Mouse (Mus musculus) MEL (cell line): ENCODE results near the gene Zbtb20. TPM values are rescaled to one million over a fixed set of nuclear protein-coding genes. Genes with fewer than 3 reads are reported as not detected.

Experiments used
- DNase-seq: peaks from one replicate; pipeline ENCODE4 v3.0.0; 2011; ENCODE audit warnings: low read depth, low spot score
- H3K27ac ChIP-seq: 2 replicates; pipeline ENCODE4 v1.5.1; 2012; ENCODE audit warnings: low read depth, mild to moderate bottlenecking, control low read depth, low read length, moderate library complexity; ENCODE audit not compliant: control insufficient read depth
- H3K27me3 ChIP-seq, 2 experiments: fragments of 150-350 bp in 1 of 2; sonication (generic) in 1 of 2; 2 replicates each; pipeline ENCODE4 v1.6.1; 2012; ENCODE audit warnings: low read length in 2 of 2, mild to moderate bottlenecking in 2 of 2, improper control_type of control experiment in 1 of 2, moderate library complexity in 1 of 2; ENCODE audit not compliant: insufficient read depth in 2 of 2, control insufficient read depth in 1 of 2
- H3K36me3 ChIP-seq, 2 experiments: 2 replicates each; pipeline ENCODE4 v1.6.1; 2012 to 2014; ENCODE audit warnings: low read length in 2 of 2, improper control_type of control experiment in 1 of 2, inconsistent platforms in 1 of 2, mild to moderate bottlenecking in 1 of 2; ENCODE audit not compliant: insufficient read depth in 2 of 2, control insufficient read depth in 1 of 2
- H3K4me1 ChIP-seq, 2 experiments: fragments of 150-350 bp in 1 of 2; sonication (generic) in 1 of 2; 2 replicates each; pipeline ENCODE4 v1.6.1; 2012; ENCODE audit warnings: low read length in 2 of 2, improper control_type of control experiment in 1 of 2, mild to moderate bottlenecking in 1 of 2; ENCODE audit not compliant: insufficient read depth in 2 of 2, control insufficient read depth in 1 of 2
- H3K4me3 ChIP-seq, 2 experiments: fragments of 150-350 bp in 1 of 2; sonication (generic) in 1 of 2; 2 replicates each; pipeline ENCODE4 v1.5.1; 2012; ENCODE audit warnings: low read depth in 2 of 2, low read length in 2 of 2, mild to moderate bottlenecking in 2 of 2, moderate library complexity in 2 of 2, control low read depth in 1 of 2, improper control_type of control experiment in 1 of 2; ENCODE audit not compliant: control insufficient read depth in 1 of 2, insufficient read depth in 1 of 2
- H3K79me2 ChIP-seq: 2 replicates; pipeline ENCODE4 v1.6.1; 2012; ENCODE audit warnings: mild to moderate bottlenecking, low read length, moderate library complexity; ENCODE audit not compliant: control insufficient read depth, poor library complexity, insufficient read depth
- H3K9ac ChIP-seq: 2 replicates; pipeline ENCODE4 v1.6.1; 2012; ENCODE audit warnings: low read depth, mild to moderate bottlenecking, control low read depth, low read length, moderate library complexity; ENCODE audit not compliant: control insufficient read depth, poor library complexity, severe bottlenecking
- H3K9me3 ChIP-seq: fragments of 150-350 bp; sonication (generic); replicated peaks from 2 replicates; pipeline ENCODE4 v1.6.1; 2012; ENCODE audit warnings: mild to moderate bottlenecking, low read length, improper control_type of control experiment, moderate library complexity; ENCODE audit not compliant: insufficient read depth
- BHLHE40 ChIP-seq: IDR thresholded peaks from 2 replicates; pipeline ENCODE4 v1.6.1; 2012; ENCODE audit warnings: low read depth, mild to moderate bottlenecking, inconsistent platforms, low read length, improper control_type of control experiment, borderline replicate concordance
- CHD1 ChIP-seq: IDR thresholded peaks from 2 replicates; pipeline ENCODE4 v1.6.1; 2012; ENCODE audit warnings: low read depth, mild to moderate bottlenecking, inconsistent platforms, low read length, improper control_type of control experiment
- ELF1 ChIP-seq: IDR thresholded peaks from 2 replicates; pipeline ENCODE4 v1.6.1; 2014; ENCODE audit warnings: low read depth, mild to moderate bottlenecking, inconsistent platforms, low read length, improper control_type of control experiment, moderate library complexity
- EP300 ChIP-seq, 2 experiments: IDR thresholded peaks; 2 replicates each; pipeline ENCODE4 v1.6.1; 2011; ENCODE audit warnings: improper control_type of control experiment in 2 of 2, low read length in 2 of 2, low read depth in 1 of 2, mild to moderate bottlenecking in 1 of 2
- ETS1 ChIP-seq: IDR thresholded peaks from 2 replicates; pipeline ENCODE4 v1.6.1; 2012; ENCODE audit warnings: low read depth, mild to moderate bottlenecking, inconsistent platforms, low read length, improper control_type of control experiment, moderate library complexity
- GATA1 ChIP-seq: IDR thresholded peaks from 2 replicates; pipeline ENCODE4 v1.6.1; 2011; ENCODE audit warnings: low read depth, low read length, improper control_type of control experiment
- KAT2A ChIP-seq: conservative IDR thresholded peaks from 2 replicates; pipeline ENCODE4 v1.6.1; 2012; ENCODE audit warnings: low read depth, low read length, improper control_type of control experiment, inconsistent platforms
- MAX ChIP-seq: IDR thresholded peaks from 2 replicates; pipeline ENCODE4 v1.6.1; 2011; ENCODE audit warnings: low read length, improper control_type of control experiment
- MEF2A ChIP-seq: IDR thresholded peaks from 2 replicates; pipeline ENCODE4 v1.6.1; 2014; ENCODE audit warnings: low read depth, mild to moderate bottlenecking, inconsistent platforms, low read length, improper control_type of control experiment; ENCODE audit not compliant: poor library complexity, insufficient replicate concordance, severe bottlenecking; ENCODE audit errors: extremely low read depth
- MYC ChIP-seq: IDR thresholded peaks from 2 replicates; pipeline ENCODE4 v1.6.1; 2011; ENCODE audit warnings: low read depth, mild to moderate bottlenecking, low read length, improper control_type of control experiment, moderate library complexity
- NRF1 ChIP-seq: IDR thresholded peaks from 2 replicates; pipeline ENCODE4 v1.6.1; 2014; ENCODE audit warnings: low read depth, mild to moderate bottlenecking, inconsistent platforms, low read length, improper control_type of control experiment, moderate library complexity; ENCODE audit not compliant: poor library complexity, insufficient read depth, severe bottlenecking
- POLR2AphosphoS2 ChIP-seq: IDR thresholded peaks from 2 replicates; pipeline ENCODE4 v1.6.1; 2011; ENCODE audit warnings: low read length, improper control_type of control experiment
- POLR2AphosphoS5 ChIP-seq: IDR thresholded peaks from 2 replicates; pipeline ENCODE4 v1.6.1; 2012; ENCODE audit warnings: low read depth, borderline replicate concordance, mild to moderate bottlenecking, inconsistent platforms, low read length, moderate library complexity, mixed read lengths
- RCOR1 ChIP-seq: IDR thresholded peaks from 2 replicates; pipeline ENCODE4 v1.6.1; 2012; ENCODE audit warnings: low read depth, mild to moderate bottlenecking, inconsistent platforms, low read length, improper control_type of control experiment
- SIN3A ChIP-seq: IDR thresholded peaks from 2 replicates; pipeline ENCODE4 v1.6.1; 2012; ENCODE audit warnings: low read length, improper control_type of control experiment, inconsistent platforms
- SMC3 ChIP-seq: IDR thresholded peaks from 2 replicates; pipeline ENCODE4 v1.6.1; 2011; ENCODE audit warnings: low read depth, low read length, improper control_type of control experiment
- TCF12 ChIP-seq: IDR thresholded peaks from 2 replicates; pipeline ENCODE4 v1.6.1; 2014; ENCODE audit warnings: low read depth, mild to moderate bottlenecking, inconsistent platforms, low read length, improper control_type of control experiment, moderate library complexity
- UBTF ChIP-seq: IDR thresholded peaks from 2 replicates; pipeline ENCODE4 v1.6.1; 2012; ENCODE audit warnings: low read depth, mild to moderate bottlenecking, inconsistent platforms, low read length, improper control_type of control experiment, moderate library complexity, borderline replicate concordance; ENCODE audit not compliant: insufficient read depth
- USF1 ChIP-seq: IDR thresholded peaks from 2 replicates; pipeline ENCODE4 v1.6.1; 2014; ENCODE audit warnings: low read depth, mild to moderate bottlenecking, inconsistent platforms, low read length, improper control_type of control experiment, moderate library complexity
- USF2 ChIP-seq, 2 experiments: IDR thresholded peaks; 2 replicates each; pipeline ENCODE4 v1.6.1; 2011 to 2012; ENCODE audit warnings: improper control_type of control experiment in 2 of 2, low read length in 2 of 2, borderline replicate concordance in 1 of 2, inconsistent platforms in 1 of 2, low read depth in 1 of 2, mild to moderate bottlenecking in 1 of 2; ENCODE audit not compliant: insufficient read depth in 1 of 2
- ZKSCAN1 ChIP-seq: IDR thresholded peaks from 2 replicates; pipeline ENCODE4 v1.6.1; 2012; ENCODE audit warnings: low read depth, mild to moderate bottlenecking, inconsistent platforms, low read length, improper control_type of control experiment, moderate library complexity
- ZMIZ1 ChIP-seq: IDR thresholded peaks from 2 replicates; pipeline ENCODE4 v1.6.1; 2012; ENCODE audit warnings: low read depth, mild to moderate bottlenecking, inconsistent platforms, low read length, improper control_type of control experiment, moderate library complexity
- ZNF384 ChIP-seq: IDR thresholded peaks from 2 replicates; pipeline ENCODE4 v1.6.1; 2012; ENCODE audit warnings: low read depth, mild to moderate bottlenecking, inconsistent platforms, low read length, improper control_type of control experiment
- polyA plus RNA-seq, 2 experiments: library from polyadenylated mRNA; stranded (reverse) in 1 of 2; unstranded in 1 of 2; fragments of >175 nt in 1 of 2; fragments of >200 nt in 1 of 2; gene quantifications; 2 replicates each; pipeline versions ENCODE4 v1.2.1 to v1.2.4; 2012; ENCODE audit warnings: low replicate concordance in 2 of 2, low read depth in 1 of 2; ENCODE audit not compliant: insufficient read length in 2 of 2, insufficient read depth in 1 of 2, missing spikeins in 1 of 2
- total RNA-seq: library from RNA; depleted of rRNA; stranded (reverse); fragments of 300-350 nt; gene quantifications from 2 replicates; pipeline ENCODE4 v1.2.3, GENCODE M21; 2012

Gene Zbtb20
- total and polyA plus RNA-seq, 3 experiments: 0.17 to 0.27 TPM; not detected in 1

DNA sequence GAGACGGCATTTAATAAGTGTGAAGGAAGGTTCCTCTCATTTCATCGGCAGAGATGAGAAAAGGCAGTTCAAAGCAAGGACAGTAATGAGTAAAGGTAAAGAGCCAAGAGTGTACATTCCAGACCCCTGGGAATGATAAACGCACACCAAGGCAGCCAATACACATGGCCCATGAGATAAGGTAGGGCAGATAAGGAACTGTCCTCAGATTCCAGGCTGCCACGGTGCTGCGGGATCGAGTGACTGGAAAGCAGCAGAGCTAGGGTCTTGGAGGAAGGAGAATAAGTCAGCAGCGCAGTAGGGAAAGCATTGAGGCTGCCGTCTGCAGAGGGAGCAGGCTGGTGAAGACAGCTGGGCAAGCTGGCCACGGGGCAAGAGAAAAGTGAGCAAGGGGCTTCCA is 699.8 kb downstream of the Zbtb20 start:
- peaks cover 2 to 13% of the 10 kb centered on the region in 2 experiments; a peak in 3 of 4 replicates for H3K4me1 ChIP-seq

DNA sequence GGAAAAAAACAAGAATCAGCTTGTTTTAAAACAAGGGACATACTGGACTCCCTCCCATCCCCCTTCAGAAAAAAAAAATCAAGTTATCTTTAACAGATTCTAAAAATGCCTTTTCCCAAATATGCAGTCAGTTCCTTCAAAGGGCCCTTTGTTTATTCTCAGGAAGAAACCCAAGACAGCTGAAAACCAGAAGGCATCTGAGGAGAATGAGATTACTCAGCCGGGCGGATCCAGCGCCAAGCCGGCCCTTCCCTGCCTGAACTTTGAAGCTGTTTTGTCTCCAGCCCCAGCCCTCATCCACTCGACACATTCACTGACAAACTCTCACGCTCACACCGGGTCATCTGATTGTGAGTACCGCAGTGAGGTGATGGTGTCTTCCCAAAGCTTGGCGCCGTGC is 701.7 kb downstream of the Zbtb20 start:
- Histone ChIP-seq H3K27me3 (no peaks in the 10 kb centered on the region), H3K9ac (no peak overlapping the region), H3K27ac (no peak overlapping the region), H3K9me3 (no peaks in the 10 kb centered on the region), H3K36me3 (peaks cover 0 to 13% of the 10 kb centered on the region in 2 experiments; a peak in 2 of 4 replicates), H3K4me3 (no peak overlapping the region), H3K4me1 (peaks cover 2 to 18% of the 10 kb centered on the region in 2 experiments; a peak in 3 of 4 replicates), H3K79me2 (no peaks in the 10 kb centered on the region)
- no peak for TF ChIP-seq KAT2A
- no peak for TF ChIP-seq USF1
- no peak for TF ChIP-seq CHD1
- TF ChIP-seq SIN3A: no peak
- TF ChIP-seq ETS1: no peak
- TF ChIP-seq ZMIZ1: no peak
- no peak for TF ChIP-seq RCOR1
- TF ChIP-seq POLR2AphosphoS5: no peak
- no peak for TF ChIP-seq EP300 (IDR thresholded peaks at IDR 0.05; ENCODE audit: low read depth in 1 of 2, low read length in 2 of 2)
- no peak for TF ChIP-seq NRF1
- DNase-seq: no peak

More for the DNA sequence above, 699.8 kb downstream of the Zbtb20 start:
- Histone ChIP-seq H3K36me3 (peaks cover 0 to 9% of the 10 kb centered on the region in 2 experiments; a peak in 2 of 4 replicates), H3K9ac (no peak overlapping the region), H3K4me3 (no peak overlapping the region), H3K79me2 (no peaks in the 10 kb centered on the region), H3K27ac (no peak overlapping the region), H3K27me3 (no peaks in the 10 kb centered on the region), H3K9me3 (no peaks in the 10 kb centered on the region)
- no peak for DNase-seq
- peak; percentile 28; the same call in 1 of the 2 replicates for TF ChIP-seq GATA1
- no peak for TF ChIP-seq ZKSCAN1

DNA sequence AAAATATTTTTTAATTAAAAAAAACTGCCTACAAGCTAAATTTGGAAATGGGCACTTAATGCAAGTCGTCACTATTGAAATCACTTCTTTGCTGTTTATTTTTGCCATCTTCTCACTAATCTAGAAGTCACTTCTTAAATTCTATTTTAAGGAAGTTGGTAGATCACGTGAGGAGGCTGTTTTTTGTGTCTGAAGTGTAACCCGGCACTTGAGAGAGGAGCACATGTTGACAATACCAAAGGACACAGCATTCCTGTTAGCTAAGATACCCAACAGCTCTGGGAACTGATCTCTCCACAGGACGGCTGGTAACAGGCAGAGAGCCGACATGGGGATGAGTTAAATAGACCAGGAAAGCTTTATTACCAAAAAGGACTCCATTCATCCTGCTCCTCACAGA is 702.7 kb downstream of the Zbtb20 start:
- H3K9ac ChIP-seq: peak overlapping the region; percentile 36; the same call in 1 of the 2 replicates
- DNase-seq: peak; percentile 66
- no peak overlapping the region for H3K27ac ChIP-seq
- no peak overlapping the region for H3K4me3 ChIP-seq
- H3K9me3 ChIP-seq: no peaks in the 10 kb centered on the region
- H3K27me3 ChIP-seq: no peaks in the 10 kb centered on the region
- H3K36me3 ChIP-seq: peaks cover 0 to 13% of the 10 kb centered on the region in 2 experiments; a peak in 2 of 4 replicates
- no peaks in the 10 kb centered on the region for H3K79me2 ChIP-seq
- peaks cover 2 to 18% of the 10 kb centered on the region in 2 experiments; a peak in 3 of 4 replicates for H3K4me1 ChIP-seq
- TF ChIP-seq ETS1 (0 out of 2 replicates have a peak, but pooled peaks have one; percentile 28), MYC (no peak), SIN3A (peak; percentile 53), USF1 (peak; percentile 94), GATA1 (no peak), ELF1 (peak; percentile 12; the same call in 1 of the 2 replicates), USF2 (IDR thresholded peaks at IDR 0.05; ENCODE audit: borderline replicate concordance in 1 of 2, insufficient read depth in 1 of 2, low read depth in 1 of 2, low read length in 2 of 2) (peak; percentile 27 to 75; a peak in 3 of 4 replicates), TCF12 (no peak), BHLHE40 (peak; percentile 92; the same call in 1 of the 2 replicates), MEF2A (0 out of 2 replicates have a peak, but pooled peaks have one; percentile 63), EP300 (IDR thresholded peaks at IDR 0.05; ENCODE audit: low read depth in 1 of 2, low read length in 2 of 2) (0 out of 4 replicates have a peak, but pooled peaks of 1 of the 2 experiments have one; percentile 23), SMC3 (no peak), POLR2AphosphoS2 (no peak), UBTF (no peak), ZNF384 (peak; percentile 32; the same call in 1 of the 2 replicates), MAX (peak; percentile 86)
